Mouse (Mus musculus) stomach, postnatal 0 days (tissue): ENCODE results near the gene Cabp4.

Experiments used
- CTCF ChIP-seq: IDR thresholded peaks from 2 replicates; pipeline ENCODE4 v1.5.1; 2016; ENCODE audit warnings: antibody characterized with exemption, low read depth, mild to moderate bottlenecking, moderate library complexity
- EP300 ChIP-seq: optimal IDR thresholded peaks from 2 replicates; pipeline ENCODE3; 2016; ENCODE audit warnings: antibody characterized with exemption

- TF ChIP-seq CTCF = no peak
- TF ChIP-seq EP300 = no peak
These were observed 28.0 kb downstream of the Cabp4 start for GRCm38 (mm10) chr19:4115816-4116215.
